Mouse (Mus musculus) intestine, embryonic 14.5 days (tissue): ENCODE measurements around the gene Klhl40. TPM values are rescaled to one million over a fixed set of nuclear protein-coding genes. Genes with fewer than 3 reads are reported as not detected.

Experiments used
- ATAC-seq: fragments of 200-750 bp; cut with Nextera tagmentation; replicated peaks from 2 replicates; pipeline ENCODE4 v1.8.0; 2017; ENCODE audit warnings: low read depth, moderate number of reproducible peaks, moderate TSS enrichment, moderate library complexity; ENCODE audit not compliant: low FRiP score, low TSS enrichment
- DNase-seq: peaks from one replicate; pipeline ENCODE4 v3.0.0-alpha.2; 2018; ENCODE audit warnings: low spot score
- H3K27ac ChIP-seq: fragments of 300-500 bp; sonication (generic); 2 replicates; pipeline ENCODE4 v1.5.1; 2014; ENCODE audit warnings: low read depth, mild to moderate bottlenecking, control low read depth
- H3K27me3 ChIP-seq: fragments of 300-500 bp; sonication (generic); replicated peaks from 2 replicates; pipeline ENCODE4 v1.6.1; 2014; ENCODE audit warnings: low read length, control low read depth; ENCODE audit not compliant: control insufficient read depth, insufficient read depth
- H3K36me3 ChIP-seq: fragments of 300-500 bp; sonication (generic); 2 replicates; pipeline ENCODE4 v1.6.1; 2014; ENCODE audit warnings: low read length, control low read depth; ENCODE audit not compliant: control insufficient read depth, insufficient read depth
- H3K4me1 ChIP-seq: fragments of 300-500 bp; sonication (generic); replicated peaks from 2 replicates; pipeline ENCODE4 v1.6.1; 2014; ENCODE audit warnings: low read length, control low read depth, mixed read lengths; ENCODE audit not compliant: control insufficient read depth, insufficient read depth
- H3K4me2 ChIP-seq: fragments of 300-500 bp; sonication (generic); 2 replicates; pipeline ENCODE4 v1.6.1; 2014; ENCODE audit warnings: low read length
- H3K4me3 ChIP-seq: fragments of 300-500 bp; sonication (generic); 2 replicates; pipeline ENCODE4 v1.5.1; 2014; ENCODE audit warnings: low read depth, low read length, control low read depth, mixed read lengths
- H3K9ac ChIP-seq: fragments of 300-500 bp; sonication (generic); 2 replicates; pipeline ENCODE4 v1.6.1; 2014; ENCODE audit warnings: mild to moderate bottlenecking, low read length
- H3K9me3 ChIP-seq: fragments of 300-500 bp; sonication (generic); 2 replicates; pipeline ENCODE4 v1.6.1; 2016; ENCODE audit warnings: low read length, control low read depth; ENCODE audit not compliant: control insufficient read depth
- WGBS: fragments of 180-500 bp; shearing (Covaris S2); extraction: QIAGEN DNeasy Blood & Tissue Kit; methylation state at CpG from one replicate; pipeline ENCODE4 v1.1.7; 2014; 5-methylcytosine and 5-hydroxymethylcytosine counted together
- polyA plus RNA-seq: library from polyadenylated mRNA; unstranded; fragments of >200 nt; fragmentation: Nextera tagmentation; extraction: Ambion mirVana; gene quantifications from 2 replicates; pipeline ENCODE4 v1.2.1, GENCODE M21; 2014

Klhl40 gene
- 0.22 and 0.26 TPM in 2 replicates for polyA plus RNA-seq

- H3K36me3 ChIP-seq: no peaks in the 10 kb centered on the region
- WGBS: 18% methylated on average over 30 of the region's 30 CpGs
- ATAC-seq (peak; percentile 57; the same call in 1 of the 2 replicates), DNase-seq (no peak)
- 0 out of 2 replicates have a peak within 1 kb of the TSS, but pooled peaks have one; percentile 13 for H3K9ac ChIP-seq
- peak within 1 kb of the TSS; percentile 23 for H3K4me3 ChIP-seq
- H3K9me3 ChIP-seq: no peaks in the 10 kb centered on the region
- no peak within 1 kb of the TSS for H3K27ac ChIP-seq
- peaks cover 37% of the 10 kb centered on the region for H3K27me3 ChIP-seq
- peaks cover 9% of the 10 kb centered on the region; the same call in 1 of the 2 replicates for H3K4me1 ChIP-seq
- peak within 1 kb of the TSS; percentile 65 for H3K4me2 ChIP-seq
Measured at GRCm38 (mm10) chr9:121777484-121778065, at the start of gene Klhl40. Klhl40 (plus strand) TSS chr9:121777607.

- H3K36me3 ChIP-seq: peaks cover 63% of the 10 kb centered on the region
- H3K27me3 ChIP-seq: no peaks in the 10 kb centered on the region
- no peak overlapping the region for H3K9ac ChIP-seq
- no peaks in the 10 kb centered on the region for H3K4me1 ChIP-seq
- H3K4me3 ChIP-seq: no peak overlapping the region
- no peak overlapping the region for H3K27ac ChIP-seq
- DNase-seq (no peak), ATAC-seq (no peak)
- no peak overlapping the region for H3K4me2 ChIP-seq
- WGBS: 92% methylated on average over 6 of the region's 6 CpGs
- H3K9me3 ChIP-seq: no peaks in the 10 kb centered on the region
Measured at GRCm38 (mm10) chr9:121740490-121740889, 36.9 kb upstream of the Klhl40 start.

- no peaks in the 10 kb centered on the region for H3K4me1 ChIP-seq
- H3K27me3 ChIP-seq: no peaks in the 10 kb centered on the region
- DNase-seq: no peak
- peaks cover 62% of the 10 kb centered on the region for H3K36me3 ChIP-seq
- no peak overlapping the region for H3K27ac ChIP-seq
- H3K4me3 ChIP-seq: no peak overlapping the region
- H3K9ac ChIP-seq: no peak overlapping the region
- no peak for ATAC-seq
- H3K4me2 ChIP-seq: no peak overlapping the region
- WGBS: 97% methylated on average over 3 of the region's 3 CpGs
- no peaks in the 10 kb centered on the region for H3K9me3 ChIP-seq
Measured at GRCm38 (mm10) chr9:121741168-121741567, 36.2 kb upstream of the Klhl40 start.

- no peaks in the 10 kb centered on the region for H3K4me1 ChIP-seq
- H3K36me3 ChIP-seq: peaks cover 81% of the 10 kb centered on the region
- H3K9ac ChIP-seq: no peak overlapping the region
- ATAC-seq (no peak), DNase-seq (no peak)
- H3K27ac ChIP-seq: no peak overlapping the region
- H3K4me2 ChIP-seq: no peak overlapping the region
- H3K4me3 ChIP-seq: no peak overlapping the region
- no peaks in the 10 kb centered on the region for H3K27me3 ChIP-seq
- 88% methylated on average over 8 of the region's 8 CpGs for WGBS
- H3K9me3 ChIP-seq: no peaks in the 10 kb centered on the region
Measured at GRCm38 (mm10) chr9:121744051-121744450, 33.4 kb upstream of the Klhl40 start.

- 93% methylated on average over 9 of the region's 9 CpGs for WGBS
- ATAC-seq: no peak
- no peak overlapping the region for H3K4me3 ChIP-seq
- no peaks in the 10 kb centered on the region for H3K9me3 ChIP-seq
- no peak for DNase-seq
- no peaks in the 10 kb centered on the region for H3K27me3 ChIP-seq
- H3K4me2 ChIP-seq: no peak overlapping the region
- H3K27ac ChIP-seq: no peak overlapping the region
- no peak overlapping the region for H3K9ac ChIP-seq
- no peaks in the 10 kb centered on the region; the same call in 1 of the 2 replicates for H3K4me1 ChIP-seq
- peaks cover 93% of the 10 kb centered on the region for H3K36me3 ChIP-seq
Measured at GRCm38 (mm10) chr9:121752774-121753173, 24.6 kb upstream of the Klhl40 start.

- whole genome bisulfite sequencing: 88% methylated on average over 3 of the region's 3 CpGs
- DNase-seq (no peak), ATAC-seq (no peak)
- Histone ChIP-seq H3K4me3 (no peak overlapping the region), H3K9me3 (no peaks in the 10 kb centered on the region), H3K4me1 (peaks cover 8% of the 10 kb centered on the region), H3K27ac (no peak overlapping the region), H3K4me2 (no peak overlapping the region), H3K36me3 (peaks cover 74% of the 10 kb centered on the region), H3K27me3 (no peaks in the 10 kb centered on the region), H3K9ac (no peak overlapping the region)
Measured at GRCm38 (mm10) chr9:121754624-121755023, 22.8 kb upstream of the Klhl40 start.

- DNase-seq (peak; percentile 50), ATAC-seq (no peak)
- H3K4me3 ChIP-seq: no peak overlapping the region
- no peak overlapping the region for H3K27ac ChIP-seq
- H3K4me1 ChIP-seq: peaks cover 20% of the 10 kb centered on the region
- no peak overlapping the region for H3K9ac ChIP-seq
- 79% methylated on average over 3 of the region's 3 CpGs for WGBS
- no peaks in the 10 kb centered on the region for H3K27me3 ChIP-seq
- peaks cover 53% of the 10 kb centered on the region for H3K36me3 ChIP-seq
- H3K9me3 ChIP-seq: no peaks in the 10 kb centered on the region
- H3K4me2 ChIP-seq: no peak overlapping the region
Measured at GRCm38 (mm10) chr9:121756785-121757184, 20.6 kb upstream of the Klhl40 start.

GRCm38 (mm10) chr9:121757432-121757831 lies 20.0 kb upstream of the Klhl40 start:
- H3K9ac ChIP-seq: 0 out of 2 replicates have a peak overlapping the region, but pooled peaks have one; percentile 1
- ATAC-seq: no peak
- no peak overlapping the region for H3K4me3 ChIP-seq
- peaks cover 47% of the 10 kb centered on the region for H3K36me3 ChIP-seq
- DNase-seq: peak; percentile 57
- peaks cover 26% of the 10 kb centered on the region for H3K4me1 ChIP-seq
- H3K4me2 ChIP-seq: no peak overlapping the region
- WGBS: 60% methylated on average over 3 of the region's 3 CpGs
- H3K27ac ChIP-seq: no peak overlapping the region
- H3K27me3 ChIP-seq: no peaks in the 10 kb centered on the region
- no peaks in the 10 kb centered on the region for H3K9me3 ChIP-seq
